Mouse (Mus musculus) myocyte (in vitro differentiated cells): ENCODE measurements around the gene Iqcf5. TPM values are rescaled to one million over a fixed set of nuclear protein-coding genes. Genes with fewer than 3 reads are reported as not detected.

ENCODE experiments used
- H3K27me3 ChIP-seq: one replicate; pipeline ENCODE4 v1.6.1; 2011; ENCODE audit not compliant: control insufficient read depth, insufficient read depth, insufficient read length
- H3K36me3 ChIP-seq: one replicate; pipeline ENCODE4 v1.6.1; 2011; ENCODE audit not compliant: control insufficient read depth, insufficient read depth
- H3K4me2 ChIP-seq: one replicate; pipeline ENCODE4 v1.6.1; 2011; ENCODE audit warnings: low read depth, control low read depth
- H3K4me3 ChIP-seq: one replicate; pipeline ENCODE4 v1.5.1; 2011; ENCODE audit warnings: mild to moderate bottlenecking, control low read depth, moderate library complexity
- H3K79me2 ChIP-seq: one replicate; pipeline ENCODE4 v1.6.1; 2011; ENCODE audit not compliant: control insufficient read depth, insufficient read depth
- H3ac ChIP-seq: one replicate; pipeline ENCODE4 v1.6.1; 2011; ENCODE audit not compliant: control insufficient read depth, insufficient read length
- CEBPB ChIP-seq: IDR thresholded peaks from 2 replicates; pipeline ENCODE4 v1.6.1; 2011; ENCODE audit warnings: mild to moderate bottlenecking, moderate library complexity; ENCODE audit not compliant: poor library complexity, insufficient read depth, severe bottlenecking
- E2F4 ChIP-seq: IDR thresholded peaks from one replicate; pipeline ENCODE4 v1.6.1; 2011; ENCODE audit warnings: mild to moderate bottlenecking, control low read depth, moderate library complexity; ENCODE audit not compliant: insufficient read depth
- MAX ChIP-seq: IDR thresholded peaks from one replicate; pipeline ENCODE4 v1.6.1; 2011; ENCODE audit warnings: low read depth, mild to moderate bottlenecking, control low read depth
- MYOD1 ChIP-seq, 3 experiments: IDR thresholded peaks; one replicate each; pipeline ENCODE4 v1.6.1; 2011; ENCODE audit warnings: control low read depth in 2 of 3, low read depth in 2 of 3, mild to moderate bottlenecking in 2 of 3, moderate library complexity in 1 of 3; ENCODE audit not compliant: insufficient read length in 2 of 3, control insufficient read depth in 1 of 3
- MYOG ChIP-seq, 3 experiments: IDR thresholded peaks; one replicate each; pipeline ENCODE4 v1.6.1; 2011; ENCODE audit warnings: control low read depth in 2 of 3, low read depth in 2 of 3, mild to moderate bottlenecking in 2 of 3; ENCODE audit not compliant: insufficient read length in 2 of 3, control insufficient read depth in 1 of 3, insufficient read depth in 1 of 3
- POLR2A ChIP-seq: IDR thresholded peaks from one replicate; pipeline ENCODE4 v1.6.1; 2011; ENCODE audit warnings: low read depth, mild to moderate bottlenecking, control low read depth, moderate library complexity; ENCODE audit not compliant: insufficient read length
- POLR2AphosphoS2 ChIP-seq: IDR thresholded peaks from one replicate; pipeline ENCODE4 v1.6.1; 2011; ENCODE audit warnings: low read depth, control low read depth; ENCODE audit not compliant: insufficient read length
- REST ChIP-seq: IDR thresholded peaks from one replicate; pipeline ENCODE4 v1.6.1; 2011; ENCODE audit warnings: mild to moderate bottlenecking, control low read depth, moderate library complexity; ENCODE audit not compliant: insufficient read depth, insufficient read length
- SRF ChIP-seq: IDR thresholded peaks from one replicate; pipeline ENCODE4 v1.6.1; 2011; ENCODE audit warnings: low read depth; ENCODE audit not compliant: control insufficient read depth, insufficient read length
- TCF12 ChIP-seq: IDR thresholded peaks from one replicate; pipeline ENCODE4 v1.6.1; 2011; ENCODE audit warnings: mild to moderate bottlenecking, control low read depth; ENCODE audit not compliant: poor library complexity, insufficient read depth, severe bottlenecking
- TCF3 ChIP-seq: IDR thresholded peaks from one replicate; pipeline ENCODE4 v1.6.1; 2011; ENCODE audit warnings: low read depth, control low read depth; ENCODE audit not compliant: insufficient read length
- USF1 ChIP-seq: IDR thresholded peaks from one replicate; pipeline ENCODE4 v1.6.1; 2011; ENCODE audit warnings: low read depth, mild to moderate bottlenecking, control low read depth, moderate library complexity
- polyA plus RNA-seq: library from polyadenylated mRNA; unstranded; fragments of >200 nt; fragmentation: generic; extraction: Trizol; gene quantifications from one replicate; pipeline ENCODE4 v1.2.1, GENCODE M21; 2012; ENCODE audit warnings: missing spikeins

Iqcf5 gene
- polyA plus RNA-seq, 1 experiment, result 0.12 TPM

GRCm38 (mm10) chr9:106509356-106509755 is 5.0 kb upstream of the Iqcf5 start:
- H3K36me3 ChIP-seq, result no peaks in the 10 kb centered on the region
- peaks cover 3% of the 10 kb centered on the region for H3K27me3 ChIP-seq
- no peak overlapping the region for H3K4me3 ChIP-seq
- TF ChIP-seq REST (no peak), MYOG (IDR thresholded peaks at IDR 0.05; ENCODE audit: control insufficient read depth in 1 of 3, insufficient read depth in 1 of 3, insufficient read length in 2 of 3, low read depth in 2 of 3) (no peak), CEBPB (no peak), TCF12 (no peak), E2F4 (no peak)
- H3K79me2 ChIP-seq, result no peaks in the 10 kb centered on the region
- no peak overlapping the region for H3K4me2 ChIP-seq
- H3ac ChIP-seq, result no peak overlapping the region

GRCm38 (mm10) chr9:106512729-106513450 is 1.5 kb upstream of the Iqcf5 start:
- H3K79me2 ChIP-seq, result no peaks in the 10 kb centered on the region
- peaks cover 22% of the 10 kb centered on the region for H3K27me3 ChIP-seq
- TF ChIP-seq SRF (no peak), MAX (no peak), USF1 (no peak), MYOD1 (IDR thresholded peaks at IDR 0.05; ENCODE audit: control insufficient read depth in 1 of 3, insufficient read length in 2 of 3, low read depth in 2 of 3) (peak in 1 of 3 experiments; percentile 5), POLR2AphosphoS2 (no peak), REST (no peak), MYOG (IDR thresholded peaks at IDR 0.05; ENCODE audit: control insufficient read depth in 1 of 3, insufficient read depth in 1 of 3, insufficient read length in 2 of 3, low read depth in 2 of 3) (peak in 1 of 3 experiments; percentile 25), POLR2A (no peak), E2F4 (no peak), TCF12 (no peak), TCF3 (no peak), CEBPB (no peak)
- no peak overlapping the region for H3ac ChIP-seq
- no peak overlapping the region for H3K4me3 ChIP-seq
- peak overlapping the region; percentile 38 for H3K4me2 ChIP-seq
- H3K36me3 ChIP-seq, result no peaks in the 10 kb centered on the region

DNA sequence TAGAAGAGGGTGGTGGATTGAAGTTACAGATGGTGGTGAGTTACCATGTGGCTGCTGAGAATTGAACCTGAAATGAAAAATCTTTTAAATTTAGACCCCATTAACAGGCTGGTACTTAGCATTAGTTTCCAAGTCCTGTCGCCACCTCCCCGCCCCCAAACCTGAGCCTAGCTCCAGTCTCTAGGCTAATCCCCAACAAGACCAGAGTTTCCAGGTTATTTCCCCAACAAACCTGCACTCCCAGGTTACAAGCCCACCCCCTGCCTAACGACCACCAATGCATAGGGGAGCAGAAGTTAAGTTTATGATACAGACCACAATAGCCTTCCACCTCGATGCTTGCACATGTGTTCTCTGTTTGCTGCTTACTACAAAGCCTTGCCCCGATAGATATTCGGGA is 807 bp upstream of the Iqcf5 start:
- H3K79me2 ChIP-seq, result no peaks in the 10 kb centered on the region
- no peaks in the 10 kb centered on the region for H3K36me3 ChIP-seq
- no peak overlapping the region for H3K4me3 ChIP-seq
- TF ChIP-seq MAX (no peak), CEBPB (no peak), SRF (no peak), MYOD1 (IDR thresholded peaks at IDR 0.05; ENCODE audit: control insufficient read depth in 1 of 3, insufficient read length in 2 of 3, low read depth in 2 of 3) (no peak), MYOG (IDR thresholded peaks at IDR 0.05; ENCODE audit: control insufficient read depth in 1 of 3, insufficient read depth in 1 of 3, insufficient read length in 2 of 3, low read depth in 2 of 3) (no peak), USF1 (no peak)
- H3K27me3 ChIP-seq, result peaks cover 24% of the 10 kb centered on the region
- no peak overlapping the region for H3ac ChIP-seq
- H3K4me2 ChIP-seq, result no peak overlapping the region

GRCm38 (mm10) chr9:106519433-106519832 is 5.1 kb downstream of the Iqcf5 start:
- Histone ChIP-seq H3ac (no peak overlapping the region), H3K27me3 (peaks cover 34% of the 10 kb centered on the region), H3K79me2 (no peaks in the 10 kb centered on the region), H3K4me2 (no peak overlapping the region), H3K4me3 (no peak overlapping the region), H3K36me3 (no peaks in the 10 kb centered on the region)
- TF ChIP-seq TCF12, result no peak
- no peak for TF ChIP-seq POLR2A
- no peak for TF ChIP-seq POLR2AphosphoS2
- no peak for TF ChIP-seq TCF3
- TF ChIP-seq MAX, result no peak
- no peak for TF ChIP-seq CEBPB
- no peak for TF ChIP-seq USF1
- TF ChIP-seq SRF, result no peak

DNA sequence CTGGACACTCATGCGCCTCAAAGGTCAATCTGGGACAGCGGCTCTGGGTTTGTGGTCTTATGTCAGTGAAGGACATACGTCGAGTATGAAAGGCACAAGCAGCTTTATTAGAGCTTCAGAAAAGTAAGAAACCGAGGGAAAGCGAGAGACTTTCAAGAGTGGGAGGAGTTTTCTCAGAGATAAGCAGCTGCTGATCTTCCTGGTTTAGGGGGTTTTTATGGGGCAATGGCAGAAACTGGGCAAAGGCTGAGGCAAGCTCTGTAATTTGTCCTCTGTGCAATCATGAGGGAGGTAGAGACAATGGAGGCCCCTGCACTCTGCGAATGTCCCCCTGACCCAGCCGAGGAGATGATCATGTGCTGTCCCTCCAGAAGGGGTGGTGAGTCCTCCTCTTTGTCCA is 5.5 kb downstream of the Iqcf5 start:
- Histone ChIP-seq H3K4me2 (no peak overlapping the region), H3K4me3 (no peak overlapping the region), H3ac (no peak overlapping the region), H3K27me3 (peaks cover 33% of the 10 kb centered on the region), H3K79me2 (no peaks in the 10 kb centered on the region), H3K36me3 (no peaks in the 10 kb centered on the region)
- TF ChIP-seq REST (no peak), TCF12 (no peak), MYOD1 (IDR thresholded peaks at IDR 0.05; ENCODE audit: control insufficient read depth in 1 of 3, insufficient read length in 2 of 3, low read depth in 2 of 3) (no peak), POLR2AphosphoS2 (no peak), POLR2A (no peak), CEBPB (no peak), TCF3 (no peak), SRF (no peak), MYOG (IDR thresholded peaks at IDR 0.05; ENCODE audit: control insufficient read depth in 1 of 3, insufficient read depth in 1 of 3, insufficient read length in 2 of 3, low read depth in 2 of 3) (no peak), E2F4 (no peak), MAX (no peak), USF1 (no peak)
